Mouse (Mus musculus) liver, embryonic 13.5 days (tissue): Measurements from ENCODE around the gene Gsn. TPM values are rescaled to one million over a fixed set of nuclear protein-coding genes. Genes with fewer than 3 reads are reported as not detected.

Source experiments
- ATAC-seq: fragments of 200-750 bp; cut with Nextera tagmentation; 2 replicates; pipeline ENCODE4 v1.8.0; 2017; ENCODE audit warnings: low read depth, mild to moderate bottlenecking, moderate number of reproducible peaks, moderate library complexity
- DNase-seq: peaks from one replicate; pipeline ENCODE4 v3.0.0; 2022
- H3K27ac ChIP-seq: fragments of 300-500 bp; sonication (generic); 2 replicates; pipeline ENCODE4 v1.5.1; 2015; ENCODE audit warnings: moderate library complexity, mild to moderate bottlenecking, inconsistent platforms
- H3K27me3 ChIP-seq: fragments of 300-500 bp; sonication (generic); 2 replicates; pipeline ENCODE4 v1.6.1; 2015; ENCODE audit warnings: mild to moderate bottlenecking, inconsistent platforms
- H3K36me3 ChIP-seq: fragments of 300-500 bp; sonication (generic); 2 replicates; pipeline ENCODE4 v1.6.1; 2015; ENCODE audit warnings: mild to moderate bottlenecking, inconsistent platforms
- H3K4me1 ChIP-seq: fragments of 300-500 bp; sonication (generic); replicated peaks from 2 replicates; pipeline ENCODE4 v1.6.1; 2015; ENCODE audit warnings: inconsistent platforms
- H3K4me2 ChIP-seq: fragments of 300-500 bp; sonication (generic); 2 replicates; pipeline ENCODE4 v1.6.1; 2015; ENCODE audit warnings: inconsistent platforms, mild to moderate bottlenecking, moderate library complexity
- H3K4me3 ChIP-seq: fragments of 300-500 bp; sonication (generic); replicated peaks from 2 replicates; pipeline ENCODE4 v1.5.1; 2015; ENCODE audit warnings: mild to moderate bottlenecking, inconsistent platforms
- H3K9ac ChIP-seq: fragments of 300-500 bp; sonication (generic); 2 replicates; pipeline ENCODE4 v1.6.1; 2015; ENCODE audit warnings: mild to moderate bottlenecking, inconsistent platforms
- H3K9me3 ChIP-seq: fragments of 300-500 bp; sonication (generic); replicated peaks from 2 replicates; pipeline ENCODE4 v1.6.1; 2016; ENCODE audit warnings: inconsistent platforms
- WGBS: fragments of 180-500 bp; shearing (Covaris S2); methylation state at CpG from one replicate; pipeline ENCODE4 v1.1.7; 2015; ENCODE audit not compliant: insufficient replicate concordance; 5-methylcytosine and 5-hydroxymethylcytosine counted together
- polyA plus RNA-seq: library from polyadenylated mRNA; unstranded; fragments of >200 nt; fragmentation: Nextera tagmentation; extraction: Ambion mirVana; gene quantifications from 2 replicates; pipeline ENCODE4 v1.2.1, GENCODE M21; 2015

Gsn gene
- polyA plus RNA-seq, 1 experiment from 2014 or later: 77.4 TPM

- Histone ChIP-seq H3K27me3 (no peaks in the 10 kb centered on the region), H3K9ac (peak overlapping the region; percentile 63), H3K4me1 (peaks cover 98% of the 10 kb centered on the region), H3K4me2 (peak overlapping the region; percentile 70), H3K27ac (peak overlapping the region; percentile 98), H3K36me3 (peaks cover 76% of the 10 kb centered on the region), H3K4me3 (peak overlapping the region; percentile 40), H3K9me3 (no peaks in the 10 kb centered on the region)
- no peak for DNase-seq
- WGBS: 43% methylated on average over 10 of the region's 10 CpGs
- peak; percentile 75 for ATAC-seq
Observed at GRCm38 (mm10) chr2:35325930-35326329, 69.8 kb downstream of the Gsn start.

DNA sequence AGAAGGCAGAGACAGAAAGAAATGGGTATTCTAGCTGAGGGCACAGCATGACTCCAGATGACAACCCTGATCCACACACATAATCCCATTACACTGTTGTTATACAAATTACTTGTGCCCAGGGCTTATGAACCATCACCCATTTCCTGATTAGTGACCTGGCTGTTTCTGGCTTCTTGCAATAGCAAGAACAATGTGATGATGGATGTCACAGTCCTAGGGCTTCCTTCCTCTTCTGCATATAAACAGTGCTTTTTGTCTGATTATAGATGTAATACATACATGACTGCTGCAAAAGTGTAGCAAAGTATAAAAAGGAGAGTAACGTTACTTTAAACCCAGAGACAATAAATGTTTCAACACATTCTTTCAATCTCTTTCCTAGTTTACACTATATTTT is 70.8 kb downstream of the Gsn start:
- H3K4me1 ChIP-seq: peaks cover 99% of the 10 kb centered on the region
- peak overlapping the region; percentile 70 for H3K4me2 ChIP-seq
- no peaks in the 10 kb centered on the region for H3K9me3 ChIP-seq
- ATAC-seq (no peak), DNase-seq (no peak)
- 72% methylated on average over 1 of the region's 1 CpGs for WGBS
- H3K4me3 ChIP-seq: peak overlapping the region; percentile 40
- peak overlapping the region; percentile 98 for H3K27ac ChIP-seq
- H3K36me3 ChIP-seq: peaks cover 71% of the 10 kb centered on the region
- no peaks in the 10 kb centered on the region for H3K27me3 ChIP-seq
- H3K9ac ChIP-seq: peak overlapping the region; percentile 63

DNA sequence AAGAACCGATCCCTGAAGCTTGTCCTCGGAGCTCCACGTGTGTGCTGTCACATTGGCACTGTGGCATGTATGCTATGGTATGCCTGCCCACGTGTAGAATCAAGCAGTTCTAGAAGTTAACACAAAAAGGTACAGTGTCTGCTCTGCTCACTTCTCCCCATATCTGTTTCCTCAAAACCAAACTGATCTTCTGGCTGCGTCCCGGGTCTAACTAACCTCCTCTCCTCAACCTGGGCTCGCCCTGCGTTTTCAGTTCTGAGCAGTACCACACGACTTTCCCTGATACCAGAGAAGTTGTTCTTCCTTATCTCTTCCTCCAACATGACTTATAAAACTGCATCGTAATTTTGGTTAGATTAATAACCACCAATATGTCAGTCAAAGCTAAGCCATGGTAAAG is 71.4 kb downstream of the Gsn start:
- 21% methylated on average over 10 of the region's 10 CpGs for WGBS
- H3K27me3 ChIP-seq: no peaks in the 10 kb centered on the region
- H3K9me3 ChIP-seq: no peaks in the 10 kb centered on the region
- H3K27ac ChIP-seq: peak overlapping the region; percentile 98
- DNase-seq (peak; percentile 64), ATAC-seq (peak; percentile 81)
- peak overlapping the region; percentile 70 for H3K4me2 ChIP-seq
- peak overlapping the region; percentile 70 for H3K9ac ChIP-seq
- peaks cover 99% of the 10 kb centered on the region for H3K4me1 ChIP-seq
- H3K36me3 ChIP-seq: peaks cover 71% of the 10 kb centered on the region
- peak overlapping the region; percentile 47 for H3K4me3 ChIP-seq

DNA sequence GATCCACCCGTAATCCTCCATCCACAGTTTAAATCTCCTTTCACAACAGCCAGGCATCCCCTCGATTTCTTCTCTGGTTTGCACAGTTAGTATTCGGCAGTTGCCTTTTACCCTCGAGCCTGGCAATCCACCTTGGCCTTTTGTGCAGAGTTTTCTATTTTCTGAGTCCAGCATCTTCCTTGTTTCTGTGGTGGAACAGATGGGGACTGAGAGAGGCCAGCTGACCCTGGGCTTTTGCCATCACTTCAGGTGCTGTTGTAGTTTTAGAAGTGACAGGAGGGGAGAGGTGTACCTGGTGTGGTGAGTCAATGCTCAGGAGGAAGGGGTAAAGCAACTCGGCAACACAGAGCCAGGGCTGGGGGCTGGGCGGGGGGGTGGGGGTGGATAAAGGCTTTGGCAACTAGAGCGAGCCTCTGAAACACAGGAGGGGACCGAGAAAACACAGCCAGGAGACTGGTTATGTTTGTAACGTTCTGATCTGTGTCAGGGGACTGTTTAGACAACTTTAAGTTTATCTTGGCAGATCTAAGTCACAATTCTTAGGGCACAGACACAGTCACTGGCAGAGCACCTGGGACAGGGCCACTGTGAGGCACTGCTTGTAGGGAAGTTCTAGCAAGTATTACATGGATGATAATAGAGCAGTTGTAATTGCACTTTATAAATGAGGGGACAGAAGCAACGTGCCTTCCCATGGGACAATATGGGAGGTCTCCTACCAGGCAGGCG is 72.0 kb downstream of the Gsn start:
- H3K4me3 ChIP-seq: peak overlapping the region; percentile 47
- peak overlapping the region; percentile 70 for H3K4me2 ChIP-seq
- H3K27ac ChIP-seq: peak overlapping the region; percentile 98
- peaks cover 71% of the 10 kb centered on the region for H3K36me3 ChIP-seq
- peaks cover 99% of the 10 kb centered on the region for H3K4me1 ChIP-seq
- peak overlapping the region; percentile 70 for H3K9ac ChIP-seq
- ATAC-seq: peak; percentile 11; the same call in 1 of the 2 replicates
- H3K27me3 ChIP-seq: no peaks in the 10 kb centered on the region
- WGBS: 34% methylated on average over 11 of the region's 11 CpGs
- no peak for DNase-seq
- no peaks in the 10 kb centered on the region for H3K9me3 ChIP-seq

- no peak for ATAC-seq
- peak overlapping the region; percentile 70 for H3K9ac ChIP-seq
Observed at GRCm38 (mm10) chr2:35329061-35329460, 72.9 kb downstream of the Gsn start.

GRCm38 (mm10) chr2:35331205-35331604 is 75.0 kb downstream of the Gsn start:
- DNase-seq (no peak), ATAC-seq (no peak)
- Histone ChIP-seq H3K4me1 (peaks cover 91% of the 10 kb centered on the region), H3K4me2 (peak overlapping the region; percentile 82), H3K9me3 (no peaks in the 10 kb centered on the region), H3K36me3 (peaks cover 54% of the 10 kb centered on the region), H3K27ac (peak overlapping the region; percentile 100), H3K9ac (peak overlapping the region; percentile 97; the same call in 1 of the 2 replicates), H3K4me3 (peak overlapping the region; percentile 90; the same call in 1 of the 2 replicates), H3K27me3 (no peaks in the 10 kb centered on the region)
- 68% methylated on average over 2 of the region's 2 CpGs for WGBS

More at GRCm38 (mm10) chr2:35329061-35329460, 72.9 kb downstream of the Gsn start:
- WGBS: 50% methylated on average over 2 of the region's 2 CpGs
- DNase-seq: no peak
- Histone ChIP-seq H3K36me3 (peaks cover 68% of the 10 kb centered on the region), H3K9me3 (no peaks in the 10 kb centered on the region), H3K27ac (peak overlapping the region; percentile 98), H3K4me2 (peak overlapping the region; percentile 70), H3K4me1 (peaks cover 99% of the 10 kb centered on the region), H3K4me3 (peak overlapping the region; percentile 47), H3K27me3 (no peaks in the 10 kb centered on the region)

DNA sequence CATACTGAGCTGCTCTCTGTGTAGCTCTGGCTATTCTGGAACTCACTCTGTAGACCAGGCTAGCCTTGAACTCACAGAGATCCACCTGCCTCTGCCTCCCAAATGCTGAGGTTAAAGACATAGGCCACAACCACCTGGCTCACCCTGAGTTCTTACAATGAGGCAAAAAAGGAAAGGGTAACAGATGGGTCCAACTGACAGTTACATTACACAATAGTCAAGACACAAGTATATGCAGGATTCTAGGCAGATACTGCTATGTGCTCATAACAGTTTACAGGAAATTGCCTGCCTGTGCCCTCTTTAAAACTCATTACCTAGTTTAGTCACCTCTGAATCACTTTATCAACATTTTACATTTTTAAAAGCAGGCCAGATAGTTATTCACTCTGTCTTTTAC is 77.5 kb downstream of the Gsn start:
- Histone ChIP-seq H3K27ac (peak overlapping the region; percentile 100), H3K4me3 (peak overlapping the region; percentile 90), H3K9ac (peak overlapping the region; percentile 97), H3K36me3 (peaks cover 46% of the 10 kb centered on the region), H3K9me3 (no peaks in the 10 kb centered on the region), H3K27me3 (no peaks in the 10 kb centered on the region), H3K4me1 (peaks cover 81% of the 10 kb centered on the region), H3K4me2 (peak overlapping the region; percentile 82)
- ATAC-seq (no peak), DNase-seq (no peak)

GRCm38 (mm10) chr2:35335620-35336019 is 79.4 kb downstream of the Gsn start:
- Histone ChIP-seq H3K4me2 (peak overlapping the region; percentile 82), H3K4me3 (peak overlapping the region; percentile 90), H3K27ac (peak overlapping the region; percentile 100), H3K4me1 (peaks cover 63% of the 10 kb centered on the region), H3K9me3 (no peaks in the 10 kb centered on the region), H3K27me3 (no peaks in the 10 kb centered on the region), H3K36me3 (peaks cover 31% of the 10 kb centered on the region), H3K9ac (peak overlapping the region; percentile 97)
- ATAC-seq: no peak
- no peak for DNase-seq
- WGBS: 13% methylated on average over 7 of the region's 7 CpGs

DNA sequence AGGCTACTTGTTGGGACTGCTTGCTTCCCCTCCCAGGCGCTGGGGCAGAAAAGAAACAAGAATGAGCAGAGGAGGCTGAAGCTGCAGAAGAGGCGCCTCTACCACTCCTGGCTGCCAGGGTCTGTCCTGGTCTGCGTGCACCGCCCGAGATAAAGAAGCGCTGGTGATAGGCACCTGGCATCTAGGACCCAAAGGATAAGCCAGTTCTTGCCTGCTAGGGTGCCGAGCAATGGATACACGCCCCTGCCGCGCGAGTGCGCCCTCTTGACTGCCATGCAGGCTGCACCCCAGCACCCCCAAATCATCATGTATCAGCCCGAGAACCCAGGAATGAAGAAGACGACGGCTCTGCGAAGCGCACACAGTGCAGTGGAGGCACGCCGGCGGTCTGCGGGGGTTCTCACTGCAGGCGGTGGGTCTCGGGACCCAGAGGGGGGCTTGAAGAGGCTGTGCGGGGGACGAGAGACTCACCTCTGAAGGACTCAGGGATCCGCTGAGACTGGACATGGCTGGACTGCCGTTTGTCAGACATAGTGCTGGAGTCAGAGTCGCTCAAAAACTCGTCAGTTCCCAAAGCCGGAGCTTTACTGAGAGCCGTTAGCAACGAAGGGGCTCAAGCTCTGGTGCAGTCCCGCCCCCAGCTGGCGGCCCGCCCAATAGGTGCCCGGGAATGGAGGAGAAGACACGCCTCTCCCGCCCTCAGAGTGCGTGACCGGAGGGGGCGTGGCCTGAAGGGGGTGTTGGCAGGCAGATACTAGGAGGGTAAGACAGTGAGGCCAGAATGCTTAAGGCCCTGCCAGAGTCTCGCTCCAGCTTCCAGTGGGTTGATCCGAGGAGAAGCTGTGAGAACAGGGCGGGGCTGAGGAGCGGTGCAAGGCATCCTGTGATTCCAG is 80.5 kb downstream of the Gsn start, which contains the start of gene Stom:
TSS of gene Stom (minus strand) at position 589 of the 893 bp plus-strand sequence.
- peak within 1 kb of the TSS; percentile 90 for H3K4me3 ChIP-seq
- peaks cover 29% of the 10 kb centered on the region for H3K36me3 ChIP-seq
- H3K27ac ChIP-seq: peak within 1 kb of the TSS; percentile 100
- DNase-seq: peak; percentile 100
- peak within 1 kb of the TSS; percentile 97 for H3K9ac ChIP-seq
- peak; percentile 94 for ATAC-seq
- H3K4me2 ChIP-seq: peak within 1 kb of the TSS; percentile 82
- peaks cover 53% of the 10 kb centered on the region for H3K4me1 ChIP-seq
- no peaks in the 10 kb centered on the region for H3K9me3 ChIP-seq
- WGBS: under 1% methylated on average over 45 of the region's 45 CpGs
- H3K27me3 ChIP-seq: no peaks in the 10 kb centered on the region

- WGBS: 64% methylated on average over 10 of the region's 10 CpGs
- H3K4me2 ChIP-seq: peak overlapping the region; percentile 82
- DNase-seq (no peak), ATAC-seq (no peak)
- peak overlapping the region; percentile 89 for H3K27ac ChIP-seq
- H3K9ac ChIP-seq: peak overlapping the region; percentile 74
- peaks cover 45% of the 10 kb centered on the region for H3K4me1 ChIP-seq
- H3K36me3 ChIP-seq: peaks cover 21% of the 10 kb centered on the region
- H3K27me3 ChIP-seq: no peaks in the 10 kb centered on the region
- H3K4me3 ChIP-seq: peak overlapping the region; percentile 90
- no peaks in the 10 kb centered on the region for H3K9me3 ChIP-seq
Observed at GRCm38 (mm10) chr2:35337419-35337818, 81.2 kb downstream of the Gsn start.

- ATAC-seq (no peak), DNase-seq (no peak)
- H3K9ac ChIP-seq: no peak overlapping the region
- H3K4me1 ChIP-seq: peaks cover 39% of the 10 kb centered on the region
- no peak overlapping the region for H3K4me2 ChIP-seq
- H3K4me3 ChIP-seq: no peak overlapping the region
- H3K27ac ChIP-seq: no peak overlapping the region
- H3K9me3 ChIP-seq: no peaks in the 10 kb centered on the region
- H3K36me3 ChIP-seq: peaks cover 15% of the 10 kb centered on the region
- no peaks in the 10 kb centered on the region for H3K27me3 ChIP-seq
- WGBS: 70% methylated on average over 1 of the region's 1 CpGs
Observed at GRCm38 (mm10) chr2:35338036-35338435, 81.9 kb downstream of the Gsn start.
